Mouse (Mus musculus): Measurements from ENCODE around the gene Tshb.

The Tshb gene

GRCm38 (mm10) chr3:102736436-102736835 lies 46.1 kb downstream of the Tshb start:
- no peak for DNase-seq (ENCODE audit: low spot score)

- DNase-seq (ENCODE audit: low spot score) = no peak
Observed at GRCm38 (mm10) chr3:102735638-102736037, 46.9 kb downstream of the Tshb start.

- DNase-seq (ENCODE audit: low spot score) = peak; percentile 34
Observed at GRCm38 (mm10) chr3:102735031-102735558, 47.4 kb downstream of the Tshb start.

- peak; percentile 59 for DNase-seq (ENCODE audit: low spot score)
Observed at GRCm38 (mm10) chr3:102734313-102735030, 48.0 kb downstream of the Tshb start, which contains the start of gene Tspan2. Tspan2 (plus strand) TSS chr3:102734529.

- no peak for DNase-seq (ENCODE audit: low spot score)
Observed at GRCm38 (mm10) chr3:102733936-102734312, 48.6 kb downstream of the Tshb start.

GRCm38 (mm10) chr3:102733050-102733449 lies 49.5 kb downstream of the Tshb start:
- DNase-seq (ENCODE audit: low spot score) = no peak

GRCm38 (mm10) chr3:102732619-102733018 lies 49.9 kb downstream of the Tshb start:
- DNase-seq (ENCODE audit: low spot score) = no peak

GRCm38 (mm10) chr3:102731112-102731511 lies 51.4 kb downstream of the Tshb start:
- DNase-seq (ENCODE audit: low spot score) = no peak

- DNase-seq (ENCODE audit: low spot score) = no peak
Observed at GRCm38 (mm10) chr3:102729416-102729815, 53.1 kb downstream of the Tshb start.
